9 mouse cellular contexts compared by ENCODE assay signal in the genomic region with DNA sequence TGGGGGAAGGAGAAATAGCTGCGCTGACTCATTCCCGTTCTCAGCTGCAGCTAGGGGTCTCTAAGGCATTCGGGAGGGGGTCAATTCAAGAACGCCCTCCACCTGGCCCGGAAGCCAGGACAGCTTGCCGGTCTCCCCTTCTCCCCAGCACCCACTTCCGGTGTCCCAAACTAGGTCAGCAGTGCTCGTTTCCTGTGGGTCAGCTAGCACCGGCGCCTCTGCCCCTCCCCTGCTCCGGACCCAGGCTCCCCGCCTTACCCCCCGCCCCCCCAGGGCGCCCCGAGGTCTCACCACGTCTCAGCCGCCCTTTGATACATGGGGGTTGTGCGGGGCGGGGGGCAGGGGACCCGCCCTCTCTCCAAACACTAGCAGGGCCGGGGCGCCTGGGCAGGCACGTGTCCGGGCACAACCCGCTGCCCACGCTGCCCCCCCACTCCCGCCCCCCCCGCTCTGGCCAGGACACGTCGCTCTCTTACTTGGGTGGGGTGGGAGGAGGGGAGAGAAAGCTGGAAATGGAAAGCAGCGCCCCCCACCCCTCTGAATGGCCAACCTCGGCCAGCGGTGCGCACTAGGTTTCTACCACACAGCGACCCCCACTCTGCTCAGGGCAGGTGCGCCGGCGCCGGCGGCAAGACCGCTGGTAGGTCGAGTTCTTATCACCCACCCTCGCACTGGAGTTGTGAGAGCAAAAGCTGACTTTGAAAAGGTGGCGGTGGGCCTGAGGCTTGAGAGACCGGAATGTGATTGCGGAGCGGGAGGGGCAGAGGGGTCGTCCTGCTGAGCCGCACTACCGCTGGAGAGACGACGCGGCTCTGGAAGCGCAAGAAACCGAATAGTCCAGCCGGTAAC. TPM values are rescaled to one million over a fixed set of nuclear protein-coding genes. Genes with fewer than 3 reads are reported as not detected.
A peak's percentile ranks its signal among the peaks of the same experiment; 100 is the strongest.
DNase-seq lines count a peak whose midpoint lies in the region; ATAC-seq lines count a peak whose summit lies in the region.
"Had no signal": no experiment of that assay in that cellular context is flagged by ENCODE, and none has a peak within 500 bp of the region (broad histone marks: within the 10 kb centered on the region; RNA-seq: fewer than 3 reads in every experiment).

No protein-coding gene starts in this region.

- WGBS in heart, embryonic 14.5 days, result under 1% methylated on average over 51 of the region's 56 CpGs
- under 1% methylated on average over 55 of the region's 56 CpGs for WGBS in midbrain, embryonic 10.5 days

- H3K4me1 ChIP-seq in heart, embryonic 14.5 days (ENCODE audit: control insufficient read depth in 2 of 2, insufficient read depth in 2 of 2, low read length in 2 of 2), result peaks cover 20 to 36% of the 10 kb centered on the region in 2 experiments
- peaks cover 86% of the 10 kb centered on the region for H3K4me1 ChIP-seq in midbrain, embryonic 10.5 days

- ATAC-seq in heart, embryonic 14.5 days (ENCODE audit: insufficient number of reproducible peaks, insufficient read depth, low FRiP score, low read depth), result no peak

- H3K4me2 ChIP-seq in heart, embryonic 14.5 days (ENCODE audit: low read length), result peak overlapping the region; percentile 93

- peak; percentile 70 for DNase-seq in 416B (ENCODE audit: low read depth)
- DNase-seq in Muller cell, postnatal 12 days (ENCODE audit: inconsistent ontology term), result peak; percentile 87
- peak; percentile 7 for DNase-seq in embryo, embryonic 11.5 days (ENCODE audit: low read depth, low spot score)
- peak; percentile 77 for DNase-seq in kidney, postnatal 10 days
- DNase-seq in midbrain, embryonic 10.5 days (ENCODE audit: low spot score), result peak; percentile 63
- peak; percentile 67 for DNase-seq in testis, postnatal 10 days (ENCODE audit: low spot score)
- DNase-seq in frontal cortex, adult 2 months (ENCODE audit: extremely low spot score in 1 of 2, low spot score in 1 of 2), result no peak

- peak overlapping the region; percentile 43 to 73; a peak in 3 of 4 replicates for H3K27ac ChIP-seq in heart, embryonic 14.5 days (replicated peaks in 1 of 2; ENCODE audit: control insufficient read depth in 1 of 2, insufficient read depth in 1 of 2, low read depth in 2 of 2, low read length in 2 of 2)
- H3K27ac ChIP-seq in midbrain, embryonic 10.5 days (replicated peaks), result peak overlapping the region; percentile 88

- H3K36me3 ChIP-seq in heart, embryonic 14.5 days (ENCODE audit: control insufficient read depth, insufficient read depth, low read length), result no peaks in the 10 kb centered on the region
- H3K36me3 ChIP-seq in midbrain, embryonic 10.5 days, result no peaks in the 10 kb centered on the region

- H3K4me3 ChIP-seq in heart, embryonic 14.5 days (ENCODE audit: control insufficient read depth in 1 of 2, insufficient read depth in 1 of 2, low read depth in 1 of 2, low read length in 2 of 2), result peak overlapping the region; percentile 58 to 87
- H3K4me3 ChIP-seq in midbrain, embryonic 10.5 days, result peak overlapping the region; percentile 61

- H3K9ac ChIP-seq in heart, embryonic 14.5 days (ENCODE audit: low read length), result peak overlapping the region; percentile 76

- no peaks in the 10 kb centered on the region for H3K27me3 ChIP-seq in heart, embryonic 14.5 days (ENCODE audit: control insufficient read depth, insufficient read depth, low read length)
- H3K27me3 ChIP-seq in midbrain, embryonic 10.5 days (ENCODE audit: low read depth, poor library complexity, severe bottlenecking), result peaks cover 54% of the 10 kb centered on the region

- H3K9me3 ChIP-seq in heart, embryonic 14.5 days (ENCODE audit: control insufficient read depth, low read length), result no peaks in the 10 kb centered on the region
- no peaks in the 10 kb centered on the region for H3K9me3 ChIP-seq in midbrain, embryonic 10.5 days (replicated peaks)

RNA-seq across cellular contexts. Expression of gene Zbtb7b, which starts 2.7 kb away (rescaled TPM):
- polyA plus RNA-seq in heart, embryonic 14.5 days (2014; fragmentation: Nextera tagmentation; extraction: Ambion mirVana), result 1.3 and 1.8 TPM in 2 replicates
- 0.39 and 0.83 TPM in 2 replicates for polyA plus RNA-seq in midbrain, embryonic 10.5 days (2016; fragmentation: Nextera tagmentation; extraction: Ambion mirVana)
- polyA plus RNA-seq in frontal cortex, adult 2 months (2012; rRNA removed), result 15.2 and 15.3 TPM in 2 replicates

RNA-seq across cellular contexts. Expression of gene Lenep, which starts 10.7 kb away (rescaled TPM):
- polyA plus RNA-seq in heart, embryonic 14.5 days (2014; fragmentation: Nextera tagmentation; extraction: Ambion mirVana), result not detected in 2 replicates
- 0.68 and 1.2 TPM in 2 replicates for polyA plus RNA-seq in midbrain, embryonic 10.5 days (2016; fragmentation: Nextera tagmentation; extraction: Ambion mirVana)
- polyA plus RNA-seq in frontal cortex, adult 2 months (2012; rRNA removed), result 5.1 and 6.3 TPM in 2 replicates
- polyA plus RNA-seq: gonadal fat pad, adult 2 months had no signal

RNA-seq across cellular contexts. Expression of gene Flad1, which starts 19.8 kb away (rescaled TPM):
- 33.5 and 35.2 TPM in 2 replicates for polyA plus RNA-seq in heart, embryonic 14.5 days (2014; fragmentation: Nextera tagmentation; extraction: Ambion mirVana)
- polyA plus RNA-seq in midbrain, embryonic 10.5 days (2016; fragmentation: Nextera tagmentation; extraction: Ambion mirVana), result 27.9 and 34.2 TPM in 2 replicates
- polyA plus RNA-seq in frontal cortex, adult 2 months (2012; rRNA removed), result 43.7 and 47.7 TPM in 2 replicates

RNA-seq across cellular contexts. Expression of gene Cks1b, which starts 26.3 kb away (rescaled TPM):
- 354 and 368 TPM in 2 replicates for polyA plus RNA-seq in heart, embryonic 14.5 days (2014; fragmentation: Nextera tagmentation; extraction: Ambion mirVana)
- 540 and 645 TPM in 2 replicates for polyA plus RNA-seq in midbrain, embryonic 10.5 days (2016; fragmentation: Nextera tagmentation; extraction: Ambion mirVana)
- 7.1 TPM in 2 replicates for polyA plus RNA-seq in frontal cortex, adult 2 months (2012; rRNA removed)

RNA-seq across cellular contexts. Expression of gene Shc1, which starts 26.4 kb away (rescaled TPM):
- polyA plus RNA-seq in heart, embryonic 14.5 days (2014; fragmentation: Nextera tagmentation; extraction: Ambion mirVana), result 48.0 and 50.5 TPM in 2 replicates
- polyA plus RNA-seq in midbrain, embryonic 10.5 days (2016; fragmentation: Nextera tagmentation; extraction: Ambion mirVana), result 51.8 TPM in 2 replicates
- 18.2 and 18.6 TPM in 2 replicates for polyA plus RNA-seq in frontal cortex, adult 2 months (2012; rRNA removed)

Comparison
In these comparisons a context has a peak if more than half of its experiments do, and no peak if none do; other contexts are left out.
1. DNase-seq: peak in 416B (single experiment), Muller cell, postnatal 12 days (single experiment), embryo, embryonic 11.5 days (single experiment), kidney, postnatal 10 days (single experiment), midbrain, embryonic 10.5 days (single experiment) and testis, postnatal 10 days (single experiment); none in frontal cortex, adult 2 months (0 of 2).